Mouse (Mus musculus): ENCODE data around the gene Atp9a.

- TF ChIP-seq POLR2A (IDR thresholded peaks at IDR 0.05; ENCODE audit: insufficient read length, low read depth), result no peak
- TF ChIP-seq USF1 (IDR thresholded peaks at IDR 0.05; ENCODE audit: low read depth), result no peak
- TF ChIP-seq CEBPB (IDR thresholded peaks at IDR 0.05; ENCODE audit: insufficient read depth, poor library complexity, severe bottlenecking), result no peak
- TF ChIP-seq REST (IDR thresholded peaks at IDR 0.05; ENCODE audit: insufficient read depth, insufficient read length), result no peak
- no peak for TF ChIP-seq POLR2AphosphoS2 (IDR thresholded peaks at IDR 0.05; ENCODE audit: insufficient read length, low read depth)
- TF ChIP-seq E2F4 (IDR thresholded peaks at IDR 0.05; ENCODE audit: insufficient read depth), result no peak
- no peak for TF ChIP-seq TCF12 (IDR thresholded peaks at IDR 0.05; ENCODE audit: insufficient read depth, poor library complexity, severe bottlenecking)
- no peak for TF ChIP-seq TCF3 (IDR thresholded peaks at IDR 0.05; ENCODE audit: insufficient read length, low read depth)
- TF ChIP-seq MAX (IDR thresholded peaks at IDR 0.05; ENCODE audit: low read depth), result no peak
- no peak for TF ChIP-seq MYOD1 (IDR thresholded peaks at IDR 0.05; ENCODE audit: control insufficient read depth in 1 of 3, insufficient read length in 2 of 3, low read depth in 2 of 3)
- TF ChIP-seq MYOG (IDR thresholded peaks at IDR 0.05; ENCODE audit: control insufficient read depth in 1 of 3, insufficient read depth in 1 of 3, insufficient read length in 2 of 3, low read depth in 2 of 3), result no peak
- no peak for TF ChIP-seq SRF (IDR thresholded peaks at IDR 0.05; ENCODE audit: control insufficient read depth, insufficient read length, low read depth)
Measured at GRCm38 (mm10) chr2:168589368-168590167, 152.6 kb downstream of the Atp9a start.

Data from myocyte (in vitro differentiated cells).